Mouse (Mus musculus): Measurements from ENCODE around the gene Myh4. TPM values are rescaled to one million over a fixed set of nuclear protein-coding genes. Genes with fewer than 3 reads are reported as not detected.

Myh4 gene
- total and polyA plus RNA-seq, 3 experiments = 0.04 TPM; not detected in 2

GRCm38 (mm10) chr11:67241051-67241450, 3.2 kb downstream of the Myh4 start:
- peaks cover 0 to 3% of the 10 kb centered on the region in 2 experiments; a peak in 1 of 4 replicates for H3K4me1 ChIP-seq (ENCODE audit: control insufficient read depth in 1 of 2, insufficient read depth in 2 of 2)
- no peak overlapping the region for H3K4me3 ChIP-seq (replicated peaks in 1 of 3; ENCODE audit: low read depth in 2 of 3, low read length in 2 of 3, poor library complexity in 1 of 3)
- DNase-seq (ENCODE audit: extremely low read depth) = no peak
- H3K36me3 ChIP-seq (replicated peaks in 1 of 2; ENCODE audit: control insufficient read depth in 1 of 2, insufficient read depth in 1 of 2, low read length in 1 of 2) = no peaks in the 10 kb centered on the region
- no peak overlapping the region for H3K9ac ChIP-seq (ENCODE audit: insufficient read depth, low read depth)
- TF ChIP-seq POLR2A (IDR thresholded peaks at IDR 0.05; ENCODE audit: low read depth, low read length) = no peak
- H3K27me3 ChIP-seq (replicated peaks) = no peaks in the 10 kb centered on the region
- no peak overlapping the region for H3K4me2 ChIP-seq (ENCODE audit: insufficient read depth, low read depth, poor library complexity, severe bottlenecking)
- H3K27ac ChIP-seq (ENCODE audit: insufficient read depth, low read depth) = no peak overlapping the region
- in situ Hi-C loops (cut with MboI; ENCODE audit: low pct_ligation_motif_present, low pct_unique_long_range_greater_than_20kb, low sequenced_read_pairs) (no loop called here), dilution Hi-C loops (cut with MboI; ENCODE audit: extremely low pct_ligation_motif_present, extremely low pct_unique_long_range_greater_than_20kb, low sequenced_read_pairs) (no loop called here)
- H3K79me2 ChIP-seq (replicated peaks; ENCODE audit: control insufficient read depth, extremely low read depth, insufficient read depth, poor library complexity, severe bottlenecking) = no peaks in the 10 kb centered on the region; the same call in 1 of the 2 replicates
- no peaks in the 10 kb centered on the region for H3K9me3 ChIP-seq (replicated peaks; ENCODE audit: low read length)

DNA sequence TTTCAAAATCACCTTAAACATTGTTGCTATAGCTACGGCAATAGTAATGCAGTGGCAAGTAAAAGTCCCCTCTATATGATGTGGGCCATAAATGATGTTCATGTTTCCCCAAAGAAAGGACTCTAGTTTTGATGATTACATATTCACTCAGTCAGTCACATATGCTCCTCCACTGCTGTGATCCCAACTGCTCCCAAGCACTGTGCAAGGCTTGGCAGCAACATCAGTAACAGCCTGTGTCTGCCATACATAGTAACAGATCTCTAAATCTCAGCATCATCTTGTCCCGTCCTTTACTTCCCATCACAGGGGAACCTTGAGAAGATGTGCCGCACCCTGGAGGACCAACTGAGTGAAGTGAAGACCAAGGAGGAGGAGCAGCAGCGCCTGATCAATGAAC, 15.9 kb downstream of the Myh4 start:
- H3K9ac ChIP-seq (ENCODE audit: insufficient read depth, low read depth) = no peak overlapping the region
- dilution Hi-C loops (cut with MboI; ENCODE audit: extremely low pct_ligation_motif_present, extremely low pct_unique_long_range_greater_than_20kb, low sequenced_read_pairs) = no loop called here
- no peak overlapping the region for H3K4me2 ChIP-seq (ENCODE audit: insufficient read depth, low read depth, poor library complexity, severe bottlenecking)
- H3K27me3 ChIP-seq (replicated peaks) = no peaks in the 10 kb centered on the region
- no peak overlapping the region for H3K4me3 ChIP-seq (replicated peaks in 1 of 3; ENCODE audit: low read depth in 2 of 3, low read length in 2 of 3, poor library complexity in 1 of 3)
- no peaks in the 10 kb centered on the region for H3K9me3 ChIP-seq (replicated peaks; ENCODE audit: low read length)
- no peak for DNase-seq (ENCODE audit: extremely low read depth)
- H3K36me3 ChIP-seq (replicated peaks in 1 of 2; ENCODE audit: control insufficient read depth in 1 of 2, insufficient read depth in 1 of 2, low read length in 1 of 2) = no peaks in the 10 kb centered on the region
- TF ChIP-seq BHLHE40 (IDR thresholded peaks at IDR 0.05; ENCODE audit: low read depth, low read length) (no peak), UBTF (IDR thresholded peaks at IDR 0.05; ENCODE audit: low read depth, low read length) (no peak), E2F4 (IDR thresholded peaks at IDR 0.05; ENCODE audit: insufficient replicate concordance, low read depth, low read length) (no peak), ELF1 (IDR thresholded peaks at IDR 0.05; ENCODE audit: low read depth, low read length) (no peak), MAX (IDR thresholded peaks at IDR 0.05; ENCODE audit: low read length) (no peak), MEF2A (IDR thresholded peaks at IDR 0.05; ENCODE audit: borderline replicate concordance, low read depth, low read length) (no peak), CTCF (conservative IDR thresholded peaks at IDR 0.05 in 1 of 2, IDR thresholded peaks at IDR 0.05 in 1 of 2; ENCODE audit: low read depth in 2 of 2, low read length in 2 of 2) (no peak), IRF4 (IDR thresholded peaks at IDR 0.05; ENCODE audit: low read depth, low read length) (no peak), POLR2A (IDR thresholded peaks at IDR 0.05; ENCODE audit: low read depth, low read length) (no peak), JUN (IDR thresholded peaks at IDR 0.05; ENCODE audit: insufficient read depth, low read depth, low read length) (no peak)
- no peak overlapping the region for H3K27ac ChIP-seq (ENCODE audit: insufficient read depth, low read depth)
- H3K79me2 ChIP-seq (replicated peaks; ENCODE audit: control insufficient read depth, extremely low read depth, insufficient read depth, poor library complexity, severe bottlenecking) = no peaks in the 10 kb centered on the region
- H3K4me1 ChIP-seq (ENCODE audit: control insufficient read depth in 1 of 2, insufficient read depth in 2 of 2) = peaks cover 2 to 3% of the 10 kb centered on the region in 2 experiments; a peak in 1 of 4 replicates
- in situ Hi-C loops (cut with MboI; ENCODE audit: low pct_ligation_motif_present, low pct_unique_long_range_greater_than_20kb, low sequenced_read_pairs) = loop anchor here (5.0 kb wide), 1 partner anchor 99 kb away; no protein-coding TSS in a partner anchor

DNA sequence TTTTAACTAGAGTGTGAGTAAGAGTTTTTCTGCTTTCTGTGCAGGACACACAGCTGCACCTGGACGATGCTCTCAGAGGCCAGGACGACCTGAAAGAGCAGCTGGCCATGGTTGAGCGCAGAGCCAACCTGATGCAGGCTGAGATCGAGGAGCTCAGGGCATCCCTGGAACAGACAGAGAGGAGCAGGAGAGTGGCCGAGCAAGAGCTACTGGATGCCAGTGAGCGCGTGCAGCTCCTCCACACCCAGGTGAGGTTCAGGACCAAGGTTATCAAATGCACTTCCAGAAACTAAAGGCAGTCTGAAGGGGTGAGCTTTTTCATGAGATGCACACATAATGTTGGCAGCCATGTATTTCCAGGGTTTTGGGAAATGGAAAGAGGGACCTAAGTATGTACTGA, 19.2 kb downstream of the Myh4 start:
- no peaks in the 10 kb centered on the region for H3K9me3 ChIP-seq (replicated peaks; ENCODE audit: low read length)
- H3K27me3 ChIP-seq (replicated peaks) = no peaks in the 10 kb centered on the region
- H3K4me1 ChIP-seq (ENCODE audit: control insufficient read depth in 1 of 2, insufficient read depth in 2 of 2) = peaks cover 3 to 5% of the 10 kb centered on the region in 2 experiments; a peak in 1 of 4 replicates
- H3K4me3 ChIP-seq (replicated peaks in 1 of 3; ENCODE audit: low read depth in 2 of 3, low read length in 2 of 3, poor library complexity in 1 of 3) = no peak overlapping the region
- in situ Hi-C loops (cut with MboI; ENCODE audit: low pct_ligation_motif_present, low pct_unique_long_range_greater_than_20kb, low sequenced_read_pairs) (no loop called here), dilution Hi-C loops (cut with MboI; ENCODE audit: extremely low pct_ligation_motif_present, extremely low pct_unique_long_range_greater_than_20kb, low sequenced_read_pairs) (no loop called here)
- H3K27ac ChIP-seq (ENCODE audit: insufficient read depth, low read depth) = no peak overlapping the region
- H3K36me3 ChIP-seq (replicated peaks in 1 of 2; ENCODE audit: control insufficient read depth in 1 of 2, insufficient read depth in 1 of 2, low read length in 1 of 2) = no peaks in the 10 kb centered on the region
- TF ChIP-seq JUND (conservative IDR thresholded peaks at IDR 0.05; ENCODE audit: low read depth, low read length) = no peak
- TF ChIP-seq EP300 (IDR thresholded peaks at IDR 0.05; ENCODE audit: low read length) = no peak
- no peak for TF ChIP-seq TBP (conservative IDR thresholded peaks at IDR 0.05; ENCODE audit: low read depth, low read length)
- no peak for TF ChIP-seq ETS1 (conservative IDR thresholded peaks at IDR 0.05; ENCODE audit: low read depth, low read length)
- no peak for TF ChIP-seq E2F4 (IDR thresholded peaks at IDR 0.05; ENCODE audit: insufficient replicate concordance, low read depth, low read length)
- no peak for TF ChIP-seq USF2 (conservative IDR thresholded peaks at IDR 0.05; ENCODE audit: low read depth, low read length)
- no peak for TF ChIP-seq USF1 (IDR thresholded peaks at IDR 0.05; ENCODE audit: low read depth, low read length)
- TF ChIP-seq MXI1 (IDR thresholded peaks at IDR 0.05; ENCODE audit: low read depth, low read length) = no peak
- TF ChIP-seq BHLHE40 (IDR thresholded peaks at IDR 0.05; ENCODE audit: low read depth, low read length) = no peak
- no peak for TF ChIP-seq CHD1 (IDR thresholded peaks at IDR 0.05; ENCODE audit: low read depth, low read length)
- no peak for TF ChIP-seq KAT2A (IDR thresholded peaks at IDR 0.05; ENCODE audit: insufficient replicate concordance, low read length)
- no peak for TF ChIP-seq POLR2AphosphoS2 (IDR thresholded peaks at IDR 0.05; ENCODE audit: low read depth, low read length)
- TF ChIP-seq ZMIZ1 (IDR thresholded peaks at IDR 0.05; ENCODE audit: low read depth, low read length) = no peak
- no peak for TF ChIP-seq SMC3 (IDR thresholded peaks at IDR 0.05; ENCODE audit: low read depth, low read length)
- no peaks in the 10 kb centered on the region for H3K79me2 ChIP-seq (replicated peaks; ENCODE audit: control insufficient read depth, extremely low read depth, insufficient read depth, poor library complexity, severe bottlenecking)
- no peak overlapping the region for H3K9ac ChIP-seq (ENCODE audit: insufficient read depth, low read depth)
- no peak for DNase-seq (ENCODE audit: extremely low read depth)
- no peak overlapping the region for H3K4me2 ChIP-seq (ENCODE audit: insufficient read depth, low read depth, poor library complexity, severe bottlenecking)
